Mouse (Mus musculus) heart, embryonic 15.5 days (tissue): ENCODE measurements around the gene Moxd1. TPM values are rescaled to one million over a fixed set of nuclear protein-coding genes. Genes with fewer than 3 reads are reported as not detected.
A peak's percentile ranks its signal among the peaks of the same experiment; 100 is the strongest.

Experiments
- ATAC-seq: fragments of 200-750 bp; cut with Nextera tagmentation; replicated peaks from 2 replicates; pipeline ENCODE4 v1.8.0; 2017; ENCODE audit warnings: low read depth, moderate TSS enrichment; ENCODE audit not compliant: insufficient number of reproducible peaks, insufficient read depth, low FRiP score
- H3K27ac ChIP-seq: fragments of 300-500 bp; sonication (generic); 2 replicates; pipeline ENCODE4 v1.5.1; 2015; ENCODE audit warnings: mild to moderate bottlenecking, inconsistent platforms
- H3K27me3 ChIP-seq: fragments of 300-500 bp; sonication (generic); 2 replicates; pipeline ENCODE4 v1.6.1; 2015; ENCODE audit warnings: inconsistent platforms
- H3K36me3 ChIP-seq: fragments of 300-500 bp; sonication (generic); 2 replicates; pipeline ENCODE4 v1.6.1; 2015; ENCODE audit warnings: mild to moderate bottlenecking, inconsistent platforms
- H3K4me1 ChIP-seq: fragments of 300-500 bp; sonication (generic); replicated peaks from 2 replicates; pipeline ENCODE4 v1.6.1; 2015; ENCODE audit warnings: inconsistent platforms
- H3K4me2 ChIP-seq: fragments of 300-500 bp; sonication (generic); 2 replicates; pipeline ENCODE4 v1.6.1; 2015; ENCODE audit warnings: inconsistent platforms, mild to moderate bottlenecking, moderate library complexity
- H3K4me3 ChIP-seq: fragments of 300-500 bp; sonication (generic); 2 replicates; pipeline ENCODE4 v1.5.1; 2015; ENCODE audit warnings: mild to moderate bottlenecking, inconsistent platforms
- H3K9ac ChIP-seq: fragments of 300-500 bp; sonication (generic); 2 replicates; pipeline ENCODE4 v1.6.1; 2015; ENCODE audit warnings: mild to moderate bottlenecking, inconsistent platforms
- H3K9me3 ChIP-seq: fragments of 300-500 bp; sonication (generic); replicated peaks from 2 replicates; pipeline ENCODE4 v1.6.1; 2016; ENCODE audit warnings: inconsistent platforms
- WGBS: fragments of 180-500 bp; shearing (Covaris S2); methylation state at CpG from one replicate; pipeline ENCODE4 v1.1.7; 2015; ENCODE audit warnings: mixed read lengths; 5-methylcytosine and 5-hydroxymethylcytosine counted together
- polyA plus RNA-seq: library from polyadenylated mRNA; unstranded; fragments of >200 nt; fragmentation: Nextera tagmentation; extraction: Ambion mirVana; gene quantifications from 2 replicates; pipeline ENCODE4 v1.2.1, GENCODE M21; 2015

Gene Moxd1
- polyA plus RNA-seq, 1 experiment from 2014 or later = 11.4 TPM

GRCm38 (mm10) chr10:24276211-24276610 is 52.9 kb downstream of the Moxd1 start:
- Histone ChIP-seq H3K36me3 (no peaks in the 10 kb centered on the region), H3K27ac (no peak overlapping the region), H3K4me1 (no peaks in the 10 kb centered on the region), H3K4me2 (no peak overlapping the region), H3K4me3 (no peak overlapping the region), H3K9me3 (no peaks in the 10 kb centered on the region), H3K9ac (no peak overlapping the region), H3K27me3 (no peaks in the 10 kb centered on the region)
- ATAC-seq = no peak
- WGBS = 40% methylated on average over 7 of the region's 7 CpGs

- no peaks in the 10 kb centered on the region for H3K27me3 ChIP-seq
- H3K9ac ChIP-seq = no peak overlapping the region
- H3K4me1 ChIP-seq = no peaks in the 10 kb centered on the region
- H3K4me2 ChIP-seq = no peak overlapping the region
- no peaks in the 10 kb centered on the region for H3K9me3 ChIP-seq
- H3K27ac ChIP-seq = no peak overlapping the region
- H3K36me3 ChIP-seq = no peaks in the 10 kb centered on the region
- H3K4me3 ChIP-seq = no peak overlapping the region
- 50% methylated on average over 5 of the region's 5 CpGs for WGBS
- no peak for ATAC-seq
Measured at GRCm38 (mm10) chr10:24282650-24283049, 59.3 kb downstream of the Moxd1 start.

- WGBS = 44% methylated on average over 8 of the region's 8 CpGs
- Histone ChIP-seq H3K9ac (no peak overlapping the region), H3K4me1 (no peaks in the 10 kb centered on the region), H3K27me3 (no peaks in the 10 kb centered on the region), H3K4me2 (no peak overlapping the region), H3K36me3 (no peaks in the 10 kb centered on the region), H3K4me3 (no peak overlapping the region), H3K27ac (no peak overlapping the region), H3K9me3 (no peaks in the 10 kb centered on the region)
- ATAC-seq = no peak
Measured at GRCm38 (mm10) chr10:24291611-24292010, 68.3 kb downstream of the Moxd1 start.

GRCm38 (mm10) chr10:24292671-24293070 is 69.4 kb downstream of the Moxd1 start:
- Histone ChIP-seq H3K4me2 (no peak overlapping the region), H3K27me3 (no peaks in the 10 kb centered on the region), H3K9ac (no peak overlapping the region), H3K27ac (no peak overlapping the region), H3K36me3 (no peaks in the 10 kb centered on the region), H3K4me1 (no peaks in the 10 kb centered on the region), H3K9me3 (no peaks in the 10 kb centered on the region), H3K4me3 (no peak overlapping the region)
- ATAC-seq = no peak
- 81% methylated on average over 1 of the region's 1 CpGs for WGBS

- Histone ChIP-seq H3K27ac (peak overlapping the region; percentile 26; the same call in 1 of the 2 replicates), H3K4me1 (no peaks in the 10 kb centered on the region), H3K27me3 (no peaks in the 10 kb centered on the region), H3K9me3 (no peaks in the 10 kb centered on the region), H3K4me3 (no peak overlapping the region), H3K4me2 (no peak overlapping the region), H3K9ac (no peak overlapping the region), H3K36me3 (no peaks in the 10 kb centered on the region)
- WGBS = 35% methylated on average over 4 of the region's 4 CpGs
- 0 out of 2 replicates have a peak, but pooled peaks have one; percentile 22 for ATAC-seq
Measured at GRCm38 (mm10) chr10:24296608-24297007, 73.3 kb downstream of the Moxd1 start.

GRCm38 (mm10) chr10:24297792-24298191 is 74.5 kb downstream of the Moxd1 start:
- Histone ChIP-seq H3K27ac (no peak overlapping the region), H3K4me2 (no peak overlapping the region), H3K9ac (no peak overlapping the region), H3K27me3 (no peaks in the 10 kb centered on the region), H3K36me3 (no peaks in the 10 kb centered on the region), H3K4me3 (no peak overlapping the region), H3K4me1 (no peaks in the 10 kb centered on the region), H3K9me3 (no peaks in the 10 kb centered on the region)
- 0% methylated on average over 1 of the region's 1 CpGs for WGBS
- ATAC-seq = no peak

- Histone ChIP-seq H3K9me3 (no peaks in the 10 kb centered on the region), H3K4me1 (no peaks in the 10 kb centered on the region), H3K9ac (no peak overlapping the region), H3K27me3 (no peaks in the 10 kb centered on the region), H3K4me2 (no peak overlapping the region), H3K27ac (no peak overlapping the region), H3K4me3 (no peak overlapping the region), H3K36me3 (no peaks in the 10 kb centered on the region)
- 41% methylated on average over 2 of the region's 2 CpGs for WGBS
- no peak for ATAC-seq
Measured at GRCm38 (mm10) chr10:24298260-24299244, 75.2 kb downstream of the Moxd1 start.

GRCm38 (mm10) chr10:24312191-24312611 is 88.9 kb downstream of the Moxd1 start:
- H3K36me3 ChIP-seq = no peaks in the 10 kb centered on the region
- H3K4me2 ChIP-seq = peak overlapping the region; percentile 48
- WGBS = under 1% methylated on average over 9 of the region's 9 CpGs
- peak overlapping the region; percentile 27; the same call in 1 of the 2 replicates for H3K4me3 ChIP-seq
- 0 out of 2 replicates have a peak, but pooled peaks cover 2% of the 10 kb centered on the region for H3K4me1 ChIP-seq
- no peaks in the 10 kb centered on the region for H3K9me3 ChIP-seq
- ATAC-seq = no peak
- no peaks in the 10 kb centered on the region for H3K27me3 ChIP-seq
- no peak overlapping the region for H3K9ac ChIP-seq
- no peak overlapping the region for H3K27ac ChIP-seq

- no peak overlapping the region for H3K4me2 ChIP-seq
- no peak overlapping the region for H3K27ac ChIP-seq
- 0 out of 2 replicates have a peak, but pooled peaks cover 5% of the 10 kb centered on the region for H3K4me1 ChIP-seq
- ATAC-seq = no peak
- no peaks in the 10 kb centered on the region for H3K27me3 ChIP-seq
- WGBS = 53% methylated on average over 19 of the region's 19 CpGs
- no peak overlapping the region for H3K4me3 ChIP-seq
- no peaks in the 10 kb centered on the region for H3K9me3 ChIP-seq
- no peaks in the 10 kb centered on the region for H3K36me3 ChIP-seq
- H3K9ac ChIP-seq = no peak overlapping the region
Measured at GRCm38 (mm10) chr10:24317126-24317836, 94.0 kb downstream of the Moxd1 start.

GRCm38 (mm10) chr10:24320326-24320725 is 97.0 kb downstream of the Moxd1 start:
- no peak overlapping the region for H3K9ac ChIP-seq
- H3K27me3 ChIP-seq = no peaks in the 10 kb centered on the region
- no peak overlapping the region for H3K27ac ChIP-seq
- no peaks in the 10 kb centered on the region for H3K9me3 ChIP-seq
- 79% methylated on average over 3 of the region's 3 CpGs for WGBS
- H3K4me3 ChIP-seq = no peak overlapping the region
- H3K4me1 ChIP-seq = 0 out of 2 replicates have a peak, but pooled peaks cover 5% of the 10 kb centered on the region
- H3K36me3 ChIP-seq = no peaks in the 10 kb centered on the region
- H3K4me2 ChIP-seq = no peak overlapping the region
- no peak for ATAC-seq

- no peak overlapping the region for H3K9ac ChIP-seq
- no peak overlapping the region for H3K27ac ChIP-seq
- no peaks in the 10 kb centered on the region for H3K4me1 ChIP-seq
- no peak overlapping the region for H3K4me3 ChIP-seq
- H3K9me3 ChIP-seq = no peaks in the 10 kb centered on the region
- H3K27me3 ChIP-seq = no peaks in the 10 kb centered on the region
- no peak for ATAC-seq
- 83% methylated on average over 4 of the region's 4 CpGs for WGBS
- H3K36me3 ChIP-seq = no peaks in the 10 kb centered on the region
- H3K4me2 ChIP-seq = no peak overlapping the region
Measured at GRCm38 (mm10) chr10:24323066-24323465, 99.7 kb downstream of the Moxd1 start.
